Mouse (Mus musculus) neutrophil, adult 5-6 weeks (primary cell): Measurements from ENCODE around the gene Ppip5k1. TPM values are rescaled to one million over a fixed set of nuclear protein-coding genes. Genes with fewer than 3 reads are reported as not detected.
A peak's percentile ranks its signal among the peaks of the same experiment; 100 is the strongest.
"Not testable (repeated sequence)": the region's sequence is repeated elsewhere in the genome, so short reads cannot be mapped to it uniquely, and the experiment has no call there.

Experiments used
- ATAC-seq: fragments of 151-379, 151-347 bp; 2 replicates; pipeline ENCODE4 v1.8.0; 2017; ENCODE audit warnings: mild to moderate bottlenecking, moderate TSS enrichment; ENCODE audit not compliant: insufficient number of reproducible peaks, poor library complexity, low FRiP score, severe bottlenecking; ENCODE audit errors: extremely low read depth
- total RNA-seq: library from RNA; stranded (forward); fragments of 200-1000 nt; gene quantifications from 2 replicates; pipeline ENCODE4 v1.2.3, GENCODE M21; 2017

The Ppip5k1 gene
- 12.8 and 14.2 TPM in 2 replicates for total RNA-seq

DNA sequence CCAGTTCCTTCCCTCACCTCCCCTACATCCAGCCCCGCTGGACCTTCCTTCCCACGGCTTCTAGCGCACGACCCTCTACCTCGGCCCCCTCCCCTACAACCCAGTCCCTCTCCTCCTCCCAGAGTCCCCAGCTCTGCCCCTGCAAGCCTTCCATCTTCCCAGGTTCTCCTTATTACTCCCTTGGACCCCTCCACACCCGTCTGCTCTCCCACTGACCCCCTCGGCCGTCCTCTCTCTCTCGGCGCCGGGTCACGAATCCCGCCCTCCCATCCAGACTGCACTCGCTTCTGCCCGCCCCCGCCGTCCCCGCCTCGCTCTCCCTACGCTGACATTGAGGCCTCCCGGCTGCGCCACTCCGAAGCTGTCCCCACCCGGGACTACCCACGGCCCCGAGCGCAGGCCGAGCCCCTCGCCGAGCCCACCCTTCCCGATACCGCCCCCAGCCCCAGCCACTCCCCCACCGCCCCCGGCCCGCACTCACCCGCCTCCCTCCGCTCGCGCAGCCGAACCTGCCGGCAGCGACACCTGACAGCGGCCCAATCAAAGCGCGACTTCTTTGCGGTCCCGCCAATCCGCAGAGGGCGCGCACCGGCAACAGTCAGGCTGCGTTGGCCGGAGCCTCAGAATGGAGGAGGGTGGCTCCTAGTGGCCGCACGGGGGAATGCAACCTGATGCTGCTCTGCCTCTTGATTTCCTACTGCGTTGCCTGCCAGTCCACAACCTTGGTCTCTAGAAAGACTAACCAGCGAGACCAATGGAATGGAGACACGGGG lies at the start of gene Ppip5k1:
Gene Ppip5k1 (minus strand): TSS at position 577 of the 773 bp plus-strand sequence.
- ATAC-seq = peak; percentile 98

DNA sequence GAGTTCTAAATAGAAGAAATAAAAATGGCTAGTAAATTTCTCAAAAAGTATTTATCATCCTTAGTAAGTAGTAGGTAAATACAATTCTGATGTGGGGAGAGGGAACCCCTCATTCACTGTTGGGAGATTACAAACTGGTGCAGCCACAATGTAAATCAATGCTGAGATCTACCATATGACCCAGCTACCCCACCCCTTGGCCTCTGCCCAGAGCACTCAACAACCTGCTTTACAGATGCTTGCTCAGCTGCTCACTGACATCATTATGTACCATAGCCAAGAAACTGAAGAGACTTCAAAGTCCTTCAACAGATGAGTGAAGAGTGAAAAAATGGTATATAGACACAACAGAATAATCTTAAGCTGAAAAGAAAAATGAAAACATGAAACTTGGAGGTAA lies 48.1 kb upstream of the Ppip5k1 start:
- ATAC-seq = no peak

DNA sequence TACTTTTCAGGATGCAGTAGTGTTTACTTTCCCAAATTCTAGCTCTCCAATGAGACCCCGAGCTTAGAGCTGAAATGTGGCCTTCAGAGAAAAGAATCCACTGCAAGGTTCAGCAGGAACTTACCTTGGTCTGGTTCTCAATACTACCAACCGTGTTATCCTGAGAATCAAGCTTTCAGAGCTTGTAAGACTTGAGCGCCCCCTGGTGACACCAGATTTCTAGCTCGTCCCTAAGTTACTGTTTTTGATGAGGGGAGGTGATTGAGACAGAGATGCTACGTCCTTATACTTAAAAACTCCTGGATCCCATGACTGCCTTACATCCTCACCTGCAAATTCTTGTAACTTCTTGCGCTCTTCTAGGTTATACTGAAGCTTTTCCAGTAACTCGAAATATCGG lies 41.4 kb upstream of the Ppip5k1 start:
- 0 out of 2 replicates have a peak, but pooled peaks have one; percentile 58 for ATAC-seq

DNA sequence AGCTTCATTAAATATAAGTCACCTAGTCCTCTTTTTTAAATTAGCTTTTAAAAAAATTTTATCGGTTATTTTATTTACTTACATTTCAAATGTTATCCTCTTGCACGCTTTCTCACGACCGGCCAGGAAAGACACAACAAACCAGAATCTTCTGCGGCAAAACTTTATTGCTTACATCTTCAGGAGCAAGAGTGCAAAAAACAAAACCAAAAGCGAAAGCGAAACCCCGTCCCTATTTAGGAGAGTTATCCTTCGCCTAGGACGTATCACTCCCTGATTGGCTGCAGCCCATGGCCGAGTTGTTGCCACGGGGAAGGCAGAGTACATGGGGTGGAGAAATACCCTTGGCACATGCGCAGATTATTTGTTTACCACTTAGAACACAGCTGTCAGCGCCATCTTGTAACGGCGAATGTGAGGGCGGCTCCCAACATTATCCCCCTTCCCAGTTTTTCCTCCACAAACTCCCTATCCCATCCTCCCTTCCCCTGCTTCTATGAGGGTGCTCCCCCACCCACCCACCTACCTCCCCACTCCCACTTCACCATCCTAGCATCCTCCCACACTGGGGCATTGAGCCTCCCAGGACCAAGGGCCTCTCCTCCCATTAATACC lies 31.9 kb upstream of the Ppip5k1 start, which contains the start of gene Strc:
Gene Strc (minus strand): TSS at position 208 of the 615 bp plus-strand sequence.
- not testable (repeated sequence) for ATAC-seq

DNA sequence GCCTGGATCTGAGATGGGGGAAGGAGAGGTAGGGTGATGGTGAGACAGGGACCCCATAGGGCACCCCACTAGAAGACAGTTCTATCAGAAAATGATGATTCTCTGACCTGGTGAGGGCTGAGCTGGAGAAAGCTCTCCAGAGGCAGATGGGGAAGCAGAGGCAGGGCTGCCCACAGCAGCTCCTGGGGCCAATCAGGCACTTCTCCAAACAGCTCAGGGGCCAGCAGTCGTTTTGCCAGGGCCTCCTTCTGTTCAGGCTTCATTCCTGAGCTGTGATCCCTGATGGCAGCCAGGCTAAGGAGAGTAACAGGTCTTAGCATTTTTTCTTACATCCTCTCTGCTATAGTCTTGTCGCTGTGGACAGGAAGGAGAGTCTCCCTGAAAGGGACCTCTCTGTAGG lies 19.6 kb upstream of the Ppip5k1 start:
- ATAC-seq = no peak

DNA sequence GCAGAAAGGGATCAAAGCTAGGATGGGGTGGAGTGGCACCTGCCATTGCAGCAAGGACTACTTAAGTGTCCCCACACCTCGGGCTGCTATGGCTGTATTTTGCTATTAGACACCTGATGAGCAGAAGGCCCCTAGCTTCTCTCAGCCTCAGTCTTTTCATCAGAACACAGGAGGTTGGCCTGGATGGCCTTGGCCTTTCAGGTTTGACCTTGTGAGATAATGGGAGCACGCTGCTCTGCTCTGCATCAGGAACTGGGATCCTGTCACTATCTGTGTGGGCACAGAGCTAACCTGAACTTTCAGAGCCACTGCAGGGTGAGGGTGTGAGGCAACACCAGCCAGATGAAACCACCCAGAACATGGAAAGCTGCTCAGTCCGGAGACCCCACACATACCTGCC lies 17.1 kb upstream of the Ppip5k1 start:
- no peak for ATAC-seq

DNA sequence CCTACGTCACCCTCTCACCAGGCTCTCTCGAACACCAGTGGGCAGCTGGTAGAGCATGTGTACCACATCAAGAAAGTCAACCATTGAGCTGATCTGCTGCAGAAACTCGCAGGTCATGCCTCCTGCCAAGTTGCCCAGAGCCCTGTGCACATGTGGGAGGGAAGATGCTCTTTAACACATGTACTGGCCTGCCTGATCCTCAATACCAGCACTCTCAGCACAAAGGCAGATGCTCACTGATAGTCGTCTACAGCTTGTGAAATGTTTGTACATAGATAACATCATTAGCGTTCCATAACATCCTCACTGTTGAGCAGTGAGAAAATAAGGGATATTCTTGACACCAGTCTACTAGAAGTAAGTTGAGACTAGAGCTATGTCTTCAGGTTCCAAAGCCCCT lies 15.7 kb upstream of the Ppip5k1 start:
- ATAC-seq = no peak

DNA sequence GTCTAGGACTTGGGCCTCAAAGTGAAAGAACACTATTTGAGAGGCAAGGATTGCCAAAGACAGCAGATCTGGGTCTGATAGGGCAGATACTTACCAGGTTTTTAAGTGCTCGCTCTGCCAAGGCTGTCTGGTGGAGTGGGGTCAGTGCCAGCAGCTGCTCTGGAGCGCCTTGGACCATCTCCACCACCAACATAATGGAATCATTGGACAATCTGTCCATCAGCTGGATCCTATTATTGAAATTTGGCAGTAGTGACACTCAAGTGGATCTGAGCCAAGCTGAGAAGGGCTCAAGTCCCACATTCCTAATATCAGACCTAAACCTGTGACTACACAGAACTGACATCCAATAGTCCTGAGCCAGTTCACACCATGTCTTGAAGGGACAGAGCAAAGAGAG lies 13.6 kb upstream of the Ppip5k1 start:
- ATAC-seq = no peak

DNA sequence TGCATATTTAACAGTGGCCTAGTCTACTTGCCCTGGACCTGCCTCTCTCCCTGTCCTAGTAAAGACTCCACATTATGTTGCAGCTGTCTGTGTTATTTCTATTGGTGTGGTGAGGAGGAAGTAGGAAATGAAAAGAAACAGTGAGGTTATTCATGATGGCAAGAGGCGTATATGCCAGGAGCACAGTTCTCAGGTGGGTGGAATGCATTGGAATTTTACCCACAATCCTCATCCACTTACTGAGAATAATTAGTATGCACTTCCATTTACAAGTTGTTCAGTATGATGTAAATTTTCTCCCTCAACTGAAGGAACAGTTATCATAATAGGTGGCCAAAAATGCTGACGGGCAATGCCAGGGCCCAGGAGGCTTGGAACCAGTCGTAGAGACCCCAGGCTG lies 8.5 kb upstream of the Ppip5k1 start:
- no peak for ATAC-seq

DNA sequence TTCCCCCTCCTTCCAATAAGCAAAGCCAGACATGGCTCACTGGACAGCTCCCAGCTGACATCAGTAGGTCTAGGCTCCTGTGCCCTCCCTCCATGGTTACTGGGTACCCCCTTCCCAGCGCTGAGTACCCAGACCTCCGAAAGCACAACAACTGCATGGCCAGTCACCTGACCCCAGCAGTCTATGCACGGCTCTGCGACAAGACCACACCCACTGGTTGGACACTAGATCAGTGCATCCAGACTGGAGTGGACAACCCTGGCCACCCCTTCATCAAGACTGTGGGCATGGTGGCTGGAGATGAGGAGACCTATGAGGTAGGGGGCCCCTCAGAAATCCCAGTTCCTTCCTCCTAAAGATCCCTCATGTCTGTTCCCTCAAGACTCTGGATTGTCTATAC lies 4.3 kb upstream of the Ppip5k1 start:
- no peak for ATAC-seq

DNA sequence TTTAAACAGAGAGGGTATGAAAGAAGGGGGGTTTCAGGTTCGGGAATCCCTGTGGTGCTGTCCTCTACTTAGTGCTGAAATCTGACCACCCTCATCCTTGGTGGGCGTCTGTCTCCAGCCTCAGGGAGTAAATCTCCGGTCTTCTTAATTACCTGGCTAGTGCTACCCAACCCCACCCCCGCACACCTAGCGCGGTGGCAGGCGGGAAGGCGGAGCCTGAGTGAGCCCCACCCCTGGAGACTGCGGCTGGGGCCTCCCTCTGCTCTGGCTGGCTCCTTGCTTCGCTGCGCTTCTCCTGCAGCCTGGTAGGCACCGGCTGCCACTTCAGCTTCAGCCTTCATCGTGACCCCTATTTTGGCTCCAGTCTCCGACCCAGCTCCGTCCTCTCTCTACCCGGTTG lies 3.2 kb upstream of the Ppip5k1 start:
- no peak for ATAC-seq

DNA sequence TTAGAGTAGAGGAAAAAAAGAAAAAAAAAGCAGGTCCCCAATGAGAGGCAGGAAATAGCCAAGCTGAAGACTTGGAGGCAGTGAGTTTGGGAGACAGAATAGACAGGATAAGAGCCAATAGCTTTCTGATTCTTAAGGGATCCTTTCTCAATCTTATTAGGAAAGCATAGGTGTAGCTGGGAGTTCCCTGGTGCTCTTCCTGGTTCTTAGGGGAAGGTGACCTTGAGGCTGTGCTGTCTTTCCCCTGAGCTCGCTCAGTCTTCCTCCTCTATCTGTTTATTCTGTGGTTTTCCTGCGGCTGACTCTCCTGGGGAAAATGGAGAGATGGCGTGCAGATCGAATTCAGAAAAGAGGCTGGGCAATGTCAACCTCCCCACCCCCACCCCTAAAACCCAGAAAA lies 2.8 kb upstream of the Ppip5k1 start:
- no peak for ATAC-seq

DNA sequence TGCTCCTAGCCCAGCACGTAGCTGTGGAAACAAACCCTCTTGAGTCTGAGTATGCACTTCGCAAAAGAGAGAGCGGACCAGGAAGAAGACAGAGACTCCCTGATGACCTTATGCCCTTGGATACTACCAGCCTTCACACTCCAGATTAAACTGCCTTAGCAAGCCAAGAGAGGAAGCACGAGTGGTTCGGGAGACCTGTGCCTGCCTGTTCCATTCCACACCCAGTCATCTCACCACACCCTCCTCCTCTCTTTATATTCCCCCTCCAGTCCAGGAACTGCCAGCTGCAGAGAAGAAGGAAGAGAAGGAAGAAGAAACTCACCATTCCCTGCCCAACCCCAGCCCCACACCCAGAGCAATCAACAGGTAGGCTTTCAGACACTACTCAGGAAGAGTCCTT lies 2.3 kb upstream of the Ppip5k1 start, which contains the start of gene Ckmt1:
Gene Ckmt1 (plus strand): TSS at position 221 of the 400 bp plus-strand sequence.
- no peak for ATAC-seq

DNA sequence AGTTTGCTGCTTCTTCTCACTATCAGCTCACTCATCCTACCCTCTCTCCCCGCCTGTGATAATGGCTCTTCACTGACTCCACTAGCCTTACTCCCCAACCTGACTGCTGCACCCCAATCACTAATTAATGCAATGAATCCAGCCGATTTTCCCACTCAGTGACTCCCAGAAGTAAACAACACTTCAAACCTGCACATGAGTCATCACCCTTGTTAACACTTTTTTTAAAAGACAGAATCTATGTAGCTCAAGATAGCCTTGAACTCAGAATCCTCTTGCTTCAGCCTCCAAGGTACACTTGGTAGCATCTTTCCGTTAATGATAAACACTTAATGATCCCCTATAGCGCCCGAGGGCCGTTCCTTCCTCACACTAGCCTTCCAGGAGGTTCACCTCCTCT lies 818 bp downstream of the Ppip5k1 start:
- no peak for ATAC-seq

DNA sequence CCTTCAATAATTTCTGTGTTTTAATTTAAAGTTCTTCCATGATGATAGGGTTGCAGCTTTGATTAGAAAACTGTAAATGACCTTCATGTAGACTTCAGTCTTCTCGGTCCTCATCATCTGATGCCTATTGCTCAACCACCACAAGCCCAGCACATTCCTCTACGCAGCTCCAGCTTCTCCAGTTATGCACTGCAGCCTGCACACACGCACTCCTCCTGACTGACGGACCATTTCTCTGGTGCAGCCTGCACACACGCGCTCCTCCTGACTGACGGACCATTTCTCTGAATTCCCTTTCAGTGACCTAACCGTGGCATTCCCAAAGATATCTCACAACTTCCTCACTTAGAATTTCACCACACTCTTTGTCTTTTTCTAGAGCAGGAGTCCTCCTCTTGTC lies 2.0 kb downstream of the Ppip5k1 start:
- no peak for ATAC-seq

DNA sequence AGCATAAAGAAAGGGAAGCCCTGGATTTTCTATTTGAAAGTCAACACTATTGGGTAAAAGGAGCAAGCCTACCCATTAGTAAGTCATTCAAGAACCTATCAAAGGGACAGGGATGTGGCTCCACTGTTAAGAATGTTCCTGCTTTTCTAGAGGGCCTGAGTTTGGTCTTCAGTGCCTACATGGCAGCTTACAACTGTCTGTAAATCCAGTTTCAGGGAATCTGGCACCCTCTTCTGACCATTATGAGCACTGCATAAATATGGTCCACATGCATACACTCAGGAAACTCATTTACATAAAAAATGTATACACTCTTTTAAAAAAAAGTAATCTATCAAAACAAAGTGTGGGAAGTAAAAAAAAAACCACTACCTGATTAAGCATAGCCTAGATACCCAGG lies 16.1 kb downstream of the Ppip5k1 start:
- ATAC-seq = no peak

DNA sequence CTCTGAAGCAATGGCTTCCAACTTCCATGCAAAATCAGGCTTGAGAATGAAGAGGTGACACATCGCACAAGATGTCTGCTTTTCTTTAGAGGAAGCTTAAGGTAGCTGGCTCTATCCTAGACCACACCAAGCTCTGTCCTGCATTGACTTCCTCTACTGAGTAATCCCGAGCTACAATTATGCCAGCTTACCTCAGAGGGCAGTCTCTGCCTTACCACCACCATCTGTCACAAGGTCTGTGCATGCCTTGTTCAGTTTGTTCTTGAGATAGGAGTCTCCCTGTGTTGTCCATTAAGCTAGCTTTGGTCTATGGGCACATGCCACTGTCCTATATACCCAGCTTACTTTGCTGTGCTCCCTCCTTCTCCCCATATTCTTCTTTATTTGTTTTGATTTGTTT lies 25.7 kb downstream of the Ppip5k1 start:
- ATAC-seq = no peak

DNA sequence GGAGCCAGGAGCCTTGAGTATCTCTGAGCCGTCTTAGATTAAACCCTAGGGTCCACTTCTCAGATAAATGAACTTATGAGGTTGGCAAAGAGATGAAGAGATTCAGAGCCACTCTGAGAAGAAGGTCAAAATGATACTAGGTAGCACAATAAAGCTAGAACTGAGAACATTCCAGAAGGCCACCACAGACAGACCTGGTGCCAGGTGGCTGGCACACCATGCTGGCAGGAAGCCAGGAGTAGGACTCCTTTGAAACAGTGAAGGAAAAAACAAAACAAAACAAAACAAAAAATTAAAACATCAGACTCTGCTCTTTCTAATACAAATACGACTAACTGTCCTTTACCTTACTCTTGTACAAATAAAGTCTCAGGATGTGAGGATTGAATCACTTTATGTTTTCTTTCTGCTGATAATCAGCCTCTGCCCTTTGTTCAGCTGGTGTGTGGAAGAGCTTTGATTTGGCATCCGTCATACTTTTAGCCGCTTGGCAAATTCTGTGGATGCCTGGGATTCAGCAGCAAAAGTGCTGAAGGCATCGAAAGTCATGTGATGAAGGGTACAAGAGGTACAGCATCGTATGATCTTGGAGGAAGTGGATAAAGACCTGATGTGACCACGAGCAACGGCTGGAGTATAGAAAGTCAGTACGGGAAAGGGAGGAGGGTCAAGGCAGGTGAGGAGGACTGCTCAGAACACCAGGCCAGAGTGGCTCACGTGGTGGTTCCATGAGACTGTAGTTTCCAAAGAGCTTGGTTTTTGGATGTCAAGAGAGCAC lies 31.3 kb downstream of the Ppip5k1 start:
- no peak for ATAC-seq

DNA sequence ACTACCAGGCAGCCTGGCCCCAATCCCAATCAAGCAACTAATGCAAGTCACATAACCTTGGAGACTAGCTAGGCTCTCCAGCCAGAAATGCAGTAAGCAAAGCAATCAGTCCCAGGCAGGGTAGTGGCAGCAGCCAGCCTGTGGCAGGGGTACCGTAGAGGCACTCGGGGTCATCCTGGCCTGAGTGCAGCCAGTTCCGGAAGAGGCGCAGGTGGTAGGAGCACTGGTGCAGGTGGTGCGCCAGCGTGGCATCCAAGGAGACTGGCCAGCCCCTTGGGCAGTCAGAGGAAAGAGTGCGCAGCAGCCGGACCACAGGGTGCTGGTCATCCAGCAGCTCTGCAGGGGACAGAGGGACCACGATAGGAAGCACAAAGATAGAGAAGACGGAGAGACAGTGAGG lies 32.2 kb downstream of the Ppip5k1 start:
- ATAC-seq = no peak

DNA sequence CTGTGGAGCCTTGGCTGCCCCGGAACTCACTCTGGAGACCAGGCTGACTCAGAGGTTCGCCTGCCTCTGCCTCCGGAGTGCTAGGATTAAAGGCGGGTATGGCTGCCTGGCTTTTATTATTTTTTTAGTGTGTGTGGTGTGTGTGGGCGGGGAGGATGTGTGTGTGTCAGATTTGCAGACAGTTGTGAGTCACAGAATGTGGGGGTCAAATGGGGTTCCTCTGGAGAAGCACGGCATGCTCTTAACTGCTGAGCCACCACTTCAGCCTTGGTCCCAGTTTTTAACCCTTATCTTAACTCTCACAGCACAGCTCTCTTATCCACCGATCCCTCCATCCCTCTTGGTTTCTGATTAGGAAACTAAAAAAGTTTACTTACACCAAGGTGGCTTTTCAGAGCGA lies 38.9 kb downstream of the Ppip5k1 start:
- ATAC-seq = no peak
